Mouse (Mus musculus): Measurements from ENCODE around the gene Erc2.
A peak's percentile ranks its signal among the peaks of the same experiment; 100 is the strongest.

Erc2 gene

DNA sequence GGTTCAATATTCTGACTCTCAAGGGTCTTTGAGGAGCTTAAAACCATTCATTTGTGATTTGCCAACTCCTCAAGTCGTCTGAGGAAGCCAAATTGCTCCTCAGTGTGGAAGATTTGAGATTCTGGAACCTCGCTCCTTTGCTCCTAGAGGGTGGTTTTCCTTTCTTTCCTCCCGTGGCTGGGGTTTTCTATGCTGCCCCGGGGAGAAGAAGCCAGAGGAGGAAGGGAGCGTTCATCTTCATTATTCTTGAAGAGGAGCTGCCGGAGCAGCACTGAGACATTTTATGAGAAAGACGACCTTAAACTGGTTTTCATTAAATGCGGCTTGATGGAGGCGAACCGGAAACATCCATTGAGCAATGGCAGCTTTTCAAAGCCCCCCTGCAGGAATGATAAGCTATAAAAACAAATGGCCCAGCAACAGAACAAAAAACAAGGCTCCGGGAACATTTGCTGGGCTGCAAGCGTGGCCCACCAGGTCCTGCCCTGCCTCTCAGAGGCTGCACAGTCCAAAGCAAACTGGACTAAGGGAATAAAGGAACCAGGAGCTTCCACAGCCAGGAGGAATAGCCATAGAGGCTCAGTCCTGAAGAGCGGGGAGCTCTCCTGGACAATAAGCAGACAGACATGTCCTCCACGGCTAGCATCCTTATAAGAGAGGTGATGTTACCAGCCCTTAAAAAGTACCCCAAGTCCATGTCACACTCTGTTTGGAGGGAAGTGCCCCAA is 819.2 kb downstream of the Erc2 start:
- no peak for DNase-seq (ENCODE audit: low spot score in 2 of 2)

DNA sequence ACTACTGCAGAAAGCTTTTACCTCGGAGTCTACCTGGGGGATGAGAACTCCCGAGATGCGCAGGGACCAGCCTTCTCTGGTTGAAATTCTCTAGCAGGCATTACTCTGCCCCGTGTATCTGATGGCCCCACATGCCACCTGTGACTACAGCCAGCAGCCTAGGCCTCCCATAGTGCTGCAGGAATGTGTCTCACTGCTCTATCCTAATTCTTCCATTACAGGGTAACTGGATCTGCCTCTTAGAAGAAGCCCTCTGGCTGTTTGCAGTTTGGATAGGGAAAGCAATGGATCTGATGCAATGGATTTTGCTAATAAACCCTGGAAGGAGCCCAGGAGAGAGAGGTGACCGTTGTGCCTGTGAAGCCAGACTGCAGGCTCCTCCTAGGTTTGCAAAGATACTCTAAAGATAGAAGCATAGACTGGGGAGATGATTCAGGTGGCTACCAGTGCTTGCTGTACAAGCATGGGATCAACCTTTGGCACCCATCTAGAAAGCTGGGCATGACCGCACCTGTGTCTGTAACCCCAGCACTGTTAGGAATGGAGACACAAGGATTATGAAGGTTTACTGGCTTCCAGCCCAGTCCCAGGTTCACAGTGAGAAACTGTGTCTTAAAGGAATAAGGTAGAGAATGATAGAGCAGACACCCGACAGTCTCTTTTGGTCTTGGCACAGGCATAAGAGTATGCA is 821.2 kb downstream of the Erc2 start:
- no peak for DNase-seq (ENCODE audit: low spot score in 2 of 2)

DNA sequence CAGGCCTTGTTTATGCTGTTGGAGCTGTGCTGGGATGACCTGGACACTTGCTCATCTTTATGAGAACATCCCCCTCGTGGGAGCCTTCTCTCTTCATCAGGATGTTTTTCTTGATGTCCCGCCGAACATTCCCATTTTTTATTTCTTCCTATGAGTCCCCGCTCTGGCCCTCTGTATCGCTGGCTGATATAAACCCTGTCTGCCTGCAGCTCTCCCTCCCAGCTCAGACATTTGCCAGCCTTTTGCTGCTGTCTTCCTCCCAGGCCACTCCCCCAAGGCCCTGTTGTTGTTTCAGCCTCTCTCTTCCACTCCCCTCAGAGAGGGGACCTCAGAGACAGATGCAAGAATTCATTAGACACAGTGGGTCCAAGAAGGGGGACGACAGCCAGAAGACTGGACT is 823.5 kb downstream of the Erc2 start:
- no peak for DNase-seq (ENCODE audit: low spot score in 2 of 2)

DNA sequence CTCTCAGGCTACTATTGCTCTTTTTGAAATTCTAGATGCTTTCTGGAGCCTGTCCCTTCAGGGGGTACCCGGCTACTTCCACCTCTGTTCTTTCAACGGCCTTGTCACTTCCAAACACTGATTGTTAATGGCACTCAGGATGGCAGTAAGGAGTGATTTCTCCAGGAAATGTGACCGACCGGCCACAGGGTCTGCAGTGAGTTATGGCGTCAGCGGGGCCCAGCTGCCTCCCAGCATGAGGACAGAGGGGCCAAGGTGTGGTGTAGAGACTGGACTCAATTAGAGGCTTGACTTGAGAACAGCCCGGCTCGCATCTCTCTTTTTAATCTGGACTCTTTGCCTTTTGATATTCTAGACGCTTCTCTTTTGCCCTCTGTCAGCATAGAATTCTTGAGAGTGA is 829.5 kb downstream of the Erc2 start:
- DNase-seq (ENCODE audit: low spot score in 2 of 2), result no peak

DNA sequence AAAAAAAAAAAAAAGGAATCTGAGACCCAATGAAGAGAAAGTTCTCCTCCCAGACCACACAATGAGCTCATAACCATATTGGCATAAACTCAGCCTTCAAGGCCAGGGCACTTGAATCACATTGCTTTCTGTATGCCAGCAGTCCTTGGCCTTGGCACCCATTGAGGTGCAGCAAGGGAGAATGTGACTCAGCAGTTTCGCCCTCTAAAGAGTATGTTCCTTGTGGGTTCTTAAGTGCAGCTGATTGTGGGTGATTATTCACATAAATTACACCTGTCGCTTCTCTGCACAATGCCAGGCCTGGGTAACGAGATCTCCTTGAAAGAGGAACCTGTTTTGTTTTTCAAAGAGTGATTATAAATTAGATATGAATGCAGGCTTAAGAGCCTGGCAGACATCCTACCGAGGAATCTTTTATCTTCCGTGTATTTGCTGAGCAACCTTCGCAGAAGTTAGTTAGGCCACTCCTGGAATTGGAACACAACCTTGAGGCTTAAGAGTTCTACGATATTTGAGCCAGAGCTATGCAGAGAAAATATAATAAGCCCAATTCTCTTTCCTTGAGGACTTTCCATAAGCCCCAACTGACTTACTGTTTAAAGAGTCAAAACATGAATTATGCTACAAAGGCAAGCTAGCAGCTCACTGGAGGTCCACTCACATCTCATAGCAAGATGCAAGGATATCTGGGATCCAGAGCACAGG is 834.3 kb downstream of the Erc2 start:
- DNase-seq (ENCODE audit: low spot score in 2 of 2), result no peak

DNA sequence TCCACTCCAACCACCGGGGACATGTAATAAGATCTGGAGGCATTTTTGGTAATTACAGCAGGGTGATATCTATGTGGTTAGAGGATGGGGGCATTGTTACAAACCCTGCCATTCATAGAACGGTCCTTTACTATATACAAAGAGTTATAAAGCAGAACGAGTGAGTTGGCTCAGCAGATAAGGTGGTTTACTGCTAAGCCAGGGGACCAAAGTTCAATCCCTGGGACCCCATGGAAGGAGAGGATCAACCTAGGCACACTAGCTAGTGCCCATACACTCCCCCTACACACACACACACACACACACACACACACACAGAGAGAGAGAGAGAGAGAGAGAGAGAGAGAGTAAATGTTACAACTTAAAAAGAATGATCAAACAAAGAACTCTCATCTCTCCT is 835.2 kb downstream of the Erc2 start:
- no peak for DNase-seq (ENCODE audit: low spot score in 2 of 2)

DNA sequence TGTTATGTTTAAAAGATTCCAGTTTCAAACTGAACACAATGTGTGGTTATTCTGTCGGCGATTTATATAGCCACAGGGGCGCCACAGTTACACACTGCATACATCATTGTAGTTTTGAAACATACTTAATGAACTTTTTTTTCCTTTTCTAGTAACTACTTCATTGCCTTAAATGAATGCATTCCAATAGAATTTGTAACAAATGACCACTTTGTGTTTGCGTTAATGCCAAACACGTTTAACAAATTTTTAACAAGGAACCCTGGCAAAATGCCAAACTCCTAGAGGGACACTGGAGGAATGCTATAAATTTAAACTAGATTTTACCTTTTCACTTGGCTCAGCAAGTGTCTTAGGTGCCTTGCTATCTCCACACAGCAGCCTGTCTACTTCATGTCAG is 845.7 kb downstream of the Erc2 start:
- DNase-seq (ENCODE audit: low spot score in 2 of 2), result no peak

DNA sequence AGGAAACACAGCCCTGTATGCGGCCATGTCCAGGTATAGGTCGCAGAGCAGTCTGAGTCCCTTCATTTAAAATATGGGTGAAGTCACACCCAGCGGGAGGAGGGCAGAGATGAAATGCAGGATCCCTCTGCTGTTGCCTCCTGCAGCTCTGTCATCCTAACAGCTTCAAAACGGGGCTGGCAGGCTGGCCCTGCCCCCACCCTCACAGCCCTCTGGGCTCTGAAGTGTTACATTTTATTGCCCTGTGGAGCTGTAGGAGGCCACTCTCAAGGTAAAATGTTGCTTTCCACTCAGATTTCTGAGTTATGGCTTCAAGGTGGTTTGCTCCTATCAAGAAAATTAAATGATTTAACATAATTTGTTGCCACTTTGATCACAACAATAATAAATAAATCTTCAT is 847.5 kb downstream of the Erc2 start:
- DNase-seq (ENCODE audit: low spot score in 2 of 2), result no peak

DNA sequence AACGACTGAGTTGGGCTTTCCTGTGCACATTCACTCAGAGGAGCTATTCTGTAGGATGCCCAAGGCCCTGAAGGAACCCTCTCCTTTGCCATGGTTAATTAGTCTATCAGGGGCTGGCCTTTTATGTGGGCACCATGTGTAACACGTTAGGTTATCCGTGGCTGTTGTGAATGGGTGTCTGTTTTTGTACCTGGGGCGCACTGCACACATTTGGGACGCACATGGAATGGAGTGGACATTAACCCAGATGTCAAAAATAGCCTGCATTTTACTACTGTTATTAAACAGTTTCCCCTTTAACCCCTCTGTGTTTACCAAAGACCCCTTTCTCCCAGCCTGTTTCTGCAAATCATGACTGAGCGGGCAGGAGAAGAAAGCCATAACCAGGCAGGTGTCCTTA is 848.0 kb downstream of the Erc2 start:
- DNase-seq (ENCODE audit: low spot score in 2 of 2), result no peak

DNA sequence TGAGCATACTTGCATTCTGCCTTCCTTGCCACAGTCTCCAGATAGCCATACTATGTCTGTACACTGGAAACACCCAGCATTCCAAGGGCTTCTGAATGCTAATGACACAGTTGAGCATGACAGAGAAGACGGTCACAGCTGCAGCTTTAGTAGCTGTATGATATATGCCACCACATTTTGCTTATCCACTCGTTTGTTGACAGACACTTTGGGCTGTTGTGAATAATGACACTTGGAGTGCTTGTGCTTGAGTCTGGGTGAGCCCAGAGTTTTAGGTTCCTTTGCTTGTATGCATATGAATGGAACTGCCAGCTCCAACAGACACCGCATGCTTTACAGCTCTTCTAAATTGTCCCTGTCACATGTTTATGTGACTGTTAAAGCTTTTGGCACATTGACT is 852.8 kb downstream of the Erc2 start:
- no peak for DNase-seq (ENCODE audit: low spot score in 2 of 2)

DNA sequence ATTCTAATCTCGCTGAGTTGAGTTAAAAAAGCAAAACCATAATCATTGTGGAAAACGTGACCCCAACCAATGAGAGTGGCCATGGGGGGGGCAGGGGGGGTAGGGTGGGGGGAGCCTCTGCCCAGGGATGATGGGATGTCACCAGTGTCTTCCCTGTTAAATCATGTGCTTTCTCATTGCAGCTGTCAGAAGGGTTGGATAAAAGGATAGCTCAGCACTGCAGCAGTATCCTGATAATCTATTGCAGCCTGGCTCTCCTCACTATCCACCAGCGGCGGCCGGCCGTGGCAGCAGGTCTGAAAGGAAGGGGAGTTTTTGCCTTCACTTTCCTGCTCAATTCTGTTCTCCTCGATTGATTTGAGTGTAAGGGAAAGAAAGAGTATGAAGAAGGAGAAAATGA is 853.2 kb downstream of the Erc2 start:
- no peak for DNase-seq (ENCODE audit: low spot score in 2 of 2)

DNA sequence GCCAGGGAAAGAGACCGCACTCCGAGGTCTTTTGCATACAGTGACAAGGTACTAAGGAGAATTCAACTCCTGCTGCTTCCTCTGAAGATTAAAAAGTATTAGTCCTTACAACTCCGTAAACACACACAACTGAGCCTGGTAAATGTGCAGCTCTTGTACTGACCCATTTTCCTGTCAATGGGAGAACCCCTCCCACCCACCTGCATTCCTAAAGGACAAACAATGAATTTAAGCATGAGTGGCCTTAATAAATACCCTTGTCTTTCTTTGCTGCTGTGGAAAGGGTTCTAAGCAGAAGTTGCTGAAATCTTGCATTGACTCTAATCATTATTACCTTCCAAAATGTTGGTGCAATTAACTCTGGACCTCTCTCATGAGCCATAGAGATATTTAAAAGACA is 854.5 kb downstream of the Erc2 start:
- DNase-seq (ENCODE audit: low spot score in 2 of 2), result no peak

DNA sequence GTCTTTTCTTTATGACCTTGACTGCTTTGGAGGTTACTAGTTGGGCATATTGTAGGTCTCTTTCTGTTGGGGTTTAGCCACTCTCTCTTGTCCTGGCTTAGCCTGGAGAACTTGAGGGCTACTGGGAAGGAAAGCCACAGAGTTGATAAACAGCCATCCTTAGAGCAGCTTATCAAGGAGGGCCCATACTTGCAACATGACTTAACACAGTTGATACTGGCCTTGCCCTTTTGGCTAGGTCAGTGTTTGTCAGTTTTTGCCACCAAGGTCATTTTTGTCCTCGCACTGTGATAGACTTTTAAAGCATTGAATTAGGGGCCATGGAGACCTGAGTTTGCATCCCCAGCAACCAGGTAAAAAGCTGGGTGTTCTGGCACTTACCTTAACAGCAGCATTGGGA is 858.6 kb downstream of the Erc2 start:
- no peak for DNase-seq (ENCODE audit: low spot score in 2 of 2)

DNA sequence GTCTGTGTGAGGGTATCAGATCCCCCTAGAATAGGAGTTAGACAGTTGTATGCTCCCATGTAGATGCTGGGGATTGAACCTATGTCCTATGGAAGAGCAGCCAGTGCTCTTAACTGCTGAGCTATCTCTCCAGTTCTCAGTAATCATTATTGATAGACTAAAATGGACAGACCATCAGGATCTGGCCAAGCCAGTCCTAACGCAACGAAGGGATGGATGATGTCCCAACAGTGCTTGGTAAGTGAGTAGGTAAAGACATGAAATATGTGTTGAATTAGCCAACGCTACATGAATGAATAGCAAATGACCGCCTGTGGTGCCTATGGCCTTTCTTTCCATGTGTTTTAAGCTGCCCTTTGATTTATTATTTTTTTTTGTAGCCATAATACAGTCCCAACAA is 871.6 kb downstream of the Erc2 start:
- DNase-seq (ENCODE audit: low spot score in 2 of 2), result no peak

DNA sequence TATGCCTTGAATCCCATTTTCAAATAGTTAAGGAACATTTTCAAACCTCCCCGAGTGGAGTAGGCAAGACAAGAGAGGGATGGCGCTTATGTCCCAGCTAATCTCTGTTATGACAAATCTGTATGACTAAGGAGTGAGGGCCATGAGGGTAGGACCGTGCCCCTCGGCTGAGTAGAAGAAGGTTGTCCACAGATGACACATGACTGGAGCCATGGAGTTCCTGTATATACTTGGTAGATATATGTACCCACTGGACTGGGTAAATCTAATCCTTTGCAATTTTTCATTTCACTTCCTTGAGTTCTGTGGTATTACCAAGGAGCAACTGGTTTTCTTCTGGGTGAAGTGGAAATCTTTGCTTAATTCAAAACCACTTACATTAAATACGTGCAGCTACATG is 872.0 kb downstream of the Erc2 start:
- no peak for DNase-seq (ENCODE audit: low spot score in 2 of 2)

DNA sequence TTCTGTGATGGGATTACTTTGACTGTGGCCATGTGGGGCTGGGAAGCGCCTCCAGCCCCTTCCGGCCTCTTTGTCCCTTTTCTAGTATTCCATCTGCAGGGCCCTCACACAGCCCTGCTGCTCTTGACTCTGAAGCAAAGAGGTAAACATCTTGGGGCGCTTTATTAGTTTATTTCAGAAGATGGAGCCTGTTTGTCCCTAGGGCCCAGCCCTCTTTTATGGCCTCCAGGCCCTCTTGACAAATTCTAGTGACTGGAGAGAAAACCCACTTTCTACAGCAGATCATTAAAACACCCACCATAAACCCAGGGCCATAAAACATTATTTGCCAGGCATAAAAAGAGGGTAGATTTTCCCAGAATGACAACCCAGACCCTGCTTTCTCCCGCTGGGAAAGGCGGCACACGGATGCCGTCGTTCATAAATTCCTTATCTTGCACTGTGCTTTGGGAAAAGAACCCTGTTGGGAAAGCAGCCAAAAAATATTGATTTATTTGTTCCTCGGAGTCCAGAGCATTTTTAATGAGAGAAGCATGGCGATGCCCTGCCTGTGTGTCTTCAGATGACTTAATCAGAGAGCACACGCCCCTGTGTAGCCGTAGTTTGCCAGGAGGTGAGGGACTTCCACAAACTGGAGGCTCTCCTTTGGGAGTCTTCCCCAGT is 879.1 kb downstream of the Erc2 start:
- no peak for DNase-seq (ENCODE audit: low spot score in 2 of 2)

DNA sequence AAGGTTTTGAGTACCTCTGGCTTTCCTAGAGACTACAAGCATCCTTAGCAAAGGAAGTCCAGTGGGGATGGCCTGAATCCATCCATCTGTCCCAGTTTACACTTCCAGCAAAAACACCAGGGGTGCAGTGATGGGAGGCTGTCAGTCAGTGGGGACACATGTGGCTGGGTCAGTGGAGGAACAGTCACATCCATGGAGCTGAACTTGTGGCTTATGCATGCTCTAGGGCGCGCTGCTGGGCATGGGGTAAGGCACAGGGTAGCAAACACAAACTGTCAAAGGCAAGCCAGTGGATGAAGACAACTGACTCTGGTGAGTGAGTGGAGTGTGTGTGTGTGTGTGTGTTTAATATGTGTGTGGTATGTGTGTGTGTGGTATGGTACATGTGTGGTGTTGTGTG is 881.0 kb downstream of the Erc2 start:
- DNase-seq (ENCODE audit: low spot score in 2 of 2), result no peak

DNA sequence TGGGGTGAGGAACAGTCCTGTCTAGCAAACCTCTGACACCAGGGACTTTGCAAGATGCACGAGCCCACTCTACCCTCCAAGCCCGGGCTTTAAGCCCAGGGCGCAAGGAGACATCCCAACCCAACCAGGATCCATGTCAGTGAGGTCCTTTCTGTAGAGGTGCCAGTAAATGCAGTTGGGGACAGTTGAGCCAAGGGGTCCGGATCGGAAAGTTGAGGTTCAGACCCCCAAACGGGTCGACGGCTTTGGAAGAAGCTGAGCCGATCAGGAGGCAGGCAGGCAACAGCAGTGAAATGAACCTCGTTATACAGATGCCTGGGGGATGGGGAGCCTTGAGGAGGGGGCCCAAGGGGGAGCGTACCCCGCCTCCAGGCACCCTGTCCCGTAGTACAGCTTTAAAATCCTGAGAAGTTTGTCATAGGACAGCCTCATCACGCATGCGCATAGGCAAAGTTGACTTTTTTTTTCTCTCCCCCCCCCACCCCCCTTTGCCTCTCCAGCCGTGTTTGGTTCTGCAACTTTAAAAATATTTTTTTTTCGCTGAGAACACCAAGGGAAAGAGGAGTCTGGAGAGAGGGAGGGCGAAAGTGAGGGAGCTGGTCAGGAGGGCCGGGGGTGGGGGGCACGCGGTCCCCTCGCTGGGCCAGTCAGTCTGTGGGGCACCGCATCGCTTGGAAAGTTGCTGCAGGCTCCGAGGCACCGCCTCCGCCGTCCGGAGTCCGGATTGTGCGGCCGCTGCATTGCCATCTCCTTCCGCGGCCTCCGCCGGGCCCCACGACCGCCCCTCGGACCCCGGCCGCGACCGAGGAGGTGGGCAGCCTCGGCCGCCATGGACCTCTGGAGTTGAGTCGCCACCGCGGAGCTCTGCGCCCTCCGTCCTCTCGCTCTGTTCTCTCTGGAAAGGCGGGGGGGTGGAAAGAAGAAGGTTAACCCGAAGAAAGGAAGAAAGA is 882.1 kb downstream of the Erc2 start, which contains the start of gene Wnt5a:
Wnt5a (plus strand) TSS at position 650 of the 950 bp plus-strand sequence.
- no peak for DNase-seq (ENCODE audit: low spot score in 2 of 2)

DNA sequence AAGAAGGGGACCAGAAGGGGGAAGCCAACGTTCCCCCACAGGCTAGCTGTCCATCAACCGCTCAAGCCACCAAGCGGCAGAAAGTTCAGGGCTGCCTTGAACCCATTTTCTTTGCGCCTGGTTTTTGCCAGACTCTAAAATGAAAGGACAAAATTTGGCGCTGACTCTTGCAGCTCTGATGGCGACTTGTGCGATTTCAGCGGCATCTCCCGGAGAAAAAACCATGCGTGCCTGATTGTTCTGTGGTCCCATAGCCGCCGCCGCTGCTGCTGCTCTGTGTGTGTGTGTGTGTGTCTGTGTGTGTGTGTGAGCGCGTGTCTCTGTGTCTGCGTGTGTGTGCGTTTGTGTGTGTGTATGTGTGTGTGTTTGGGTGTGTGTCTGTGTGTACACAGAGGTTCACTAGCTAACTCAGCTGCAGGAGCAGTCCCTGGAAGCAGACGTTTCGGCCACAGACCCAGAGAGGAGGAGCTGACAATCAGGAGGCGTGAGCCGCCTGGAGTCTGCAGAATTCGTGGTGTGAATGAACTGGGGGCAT is 882.9 kb downstream of the Erc2 start:
- peak; percentile 20 to 24 for DNase-seq (ENCODE audit: low spot score in 2 of 2)

DNA sequence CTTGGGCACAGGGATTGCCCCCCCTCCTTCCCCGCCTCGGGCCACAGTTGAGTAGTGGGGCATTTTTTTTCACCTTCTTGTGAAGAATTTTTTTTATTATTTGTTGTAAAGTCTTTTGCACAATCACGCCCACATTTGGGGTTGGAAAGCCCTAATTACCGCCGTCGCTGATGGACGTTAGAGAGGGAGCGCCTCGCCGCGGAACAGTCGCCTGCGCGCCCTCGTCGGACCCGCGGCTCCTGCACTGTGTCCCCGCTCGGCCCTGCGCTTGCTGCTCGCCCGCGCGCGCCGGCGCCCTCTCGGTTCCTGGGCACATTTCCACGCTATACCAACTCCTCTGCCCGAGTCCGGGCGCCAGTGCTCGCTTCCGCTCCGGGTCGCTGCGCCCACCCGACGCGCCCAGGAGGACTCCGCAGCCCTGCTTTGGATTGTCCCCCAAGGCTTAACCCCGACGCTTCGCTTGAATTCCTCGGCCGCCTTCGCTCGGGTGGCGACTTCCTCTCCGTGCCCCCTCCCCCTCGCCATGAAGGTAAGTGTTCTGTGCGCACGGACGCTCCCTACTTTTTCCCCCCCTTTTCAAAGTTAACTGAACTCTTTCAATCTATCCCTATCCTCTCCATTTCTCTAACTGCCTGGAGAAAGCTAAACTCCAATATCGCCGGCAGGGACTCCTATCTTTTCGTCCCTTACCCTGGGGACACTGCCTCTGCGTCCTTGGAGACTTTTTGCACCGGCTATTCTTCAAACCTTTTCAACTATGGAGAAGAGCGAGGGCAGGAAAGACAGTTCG is 883.6 kb downstream of the Erc2 start:
- peak; percentile 14 to 24 for DNase-seq (ENCODE audit: low spot score in 2 of 2)
